Comparison of ENCODE assay signal across 10 mouse cellular contexts in genomic region chr9:20383659-20384058, GRCm38 (mm10). TPM values are rescaled to one million over a fixed set of nuclear protein-coding genes. Genes with fewer than 3 reads are reported as not detected.
DNase-seq lines count a peak whose midpoint lies in the region; ATAC-seq and TF ChIP-seq lines count a peak whose summit lies in the region.
"Had no signal": no experiment of that assay in that cellular context is flagged by ENCODE, and none has a peak within 500 bp of the region (broad histone marks: within the 10 kb centered on the region; RNA-seq: fewer than 3 reads in every experiment).

No protein-coding gene starts in this region.

- peaks cover 12% of the 10 kb centered on the region; the same call in 1 of the 2 replicates for H3K9me3 ChIP-seq in hindbrain, embryonic 12.5 days (replicated peaks)
- H3K9me3 ChIP-seq in midbrain, embryonic 12.5 days = 0 out of 2 replicates have a peak, but pooled peaks cover 6% of the 10 kb centered on the region

- peak; percentile 17 for DNase-seq in kidney, adult 2 months
- DNase-seq in kidney, adult 11 months = no peak
- DNase-seq in adipocyte (ENCODE audit: low spot score) (peak; percentile 8), MN1 (ENCODE audit: low spot score) (no peak)
- DNase-seq in left cerebral cortex, adult 8-10 months (ENCODE audit: low spot score in 2 of 2) = no peak
- no peak for DNase-seq in frontal cortex, postnatal 10 days (ENCODE audit: low spot score in 2 of 2)

- no peak overlapping the region for H3K27ac ChIP-seq in kidney, adult 2 months (ENCODE audit: insufficient read depth, low read depth, low read length)
- H3K27ac ChIP-seq in hindbrain, embryonic 12.5 days = no peak overlapping the region
- H3K27ac ChIP-seq in midbrain, embryonic 12.5 days (replicated peaks) = no peak overlapping the region
- H3K27ac ChIP-seq: macrophage had no signal

- peak overlapping the region; percentile 80 for H3K4me2 ChIP-seq in hindbrain, embryonic 12.5 days (replicated peaks)
- peak overlapping the region; percentile 62 for H3K4me2 ChIP-seq in midbrain, embryonic 12.5 days (replicated peaks)

- H3K36me3 ChIP-seq in kidney, adult 2 months (ENCODE audit: control insufficient read depth, insufficient read depth, low read length) = no peaks in the 10 kb centered on the region
- no peaks in the 10 kb centered on the region for H3K36me3 ChIP-seq in hindbrain, embryonic 12.5 days
- no peaks in the 10 kb centered on the region for H3K36me3 ChIP-seq in midbrain, embryonic 12.5 days

- TF ChIP-seq CTCF in kidney, adult 2 months (conservative IDR thresholded peaks at IDR 0.05; ENCODE audit: insufficient read depth, insufficient read length, low read depth, low read length) = no peak

- TF ChIP-seq POLR2A in kidney, adult 2 months (IDR thresholded peaks at IDR 0.05; ENCODE audit: low read depth, low read length) = no peak

- no peak for ATAC-seq in hindbrain, embryonic 12.5 days (ENCODE audit: low FRiP score)
- ATAC-seq in midbrain, embryonic 12.5 days (ENCODE audit: low FRiP score, low read depth) = no peak

- no peaks in the 10 kb centered on the region for H3K27me3 ChIP-seq in kidney, adult 2 months (replicated peaks; ENCODE audit: control insufficient read depth, insufficient read depth, low read length)
- H3K27me3 ChIP-seq in hindbrain, embryonic 12.5 days = no peaks in the 10 kb centered on the region
- no peaks in the 10 kb centered on the region for H3K27me3 ChIP-seq in midbrain, embryonic 12.5 days

- peaks cover 9% of the 10 kb centered on the region; the same call in 1 of the 2 replicates for H3K4me1 ChIP-seq in kidney, adult 2 months (ENCODE audit: control insufficient read depth, insufficient read depth, low read length)
- H3K4me1 ChIP-seq in hindbrain, embryonic 12.5 days = peaks cover 11% of the 10 kb centered on the region
- H3K4me1 ChIP-seq in midbrain, embryonic 12.5 days = peaks cover 10% of the 10 kb centered on the region

- peak overlapping the region; percentile 10; the same call in 1 of the 2 replicates for H3K9ac ChIP-seq in hindbrain, embryonic 12.5 days
- H3K9ac ChIP-seq in midbrain, embryonic 12.5 days (replicated peaks) = no peak overlapping the region

- no peak overlapping the region for H3K4me3 ChIP-seq in kidney, adult 2 months (ENCODE audit: insufficient read depth, low read depth, low read length)
- peak overlapping the region; percentile 53; the same call in 1 of the 2 replicates for H3K4me3 ChIP-seq in hindbrain, embryonic 12.5 days
- peak overlapping the region; percentile 65; the same call in 1 of the 2 replicates for H3K4me3 ChIP-seq in midbrain, embryonic 12.5 days

- WGBS in kidney, adult 2 months = 46% methylated on average over 7 of the region's 7 CpGs
- 91% methylated on average over 7 of the region's 7 CpGs for WGBS in hindbrain, embryonic 12.5 days
- WGBS in midbrain, embryonic 12.5 days = 93% methylated on average over 7 of the region's 7 CpGs

RNA-seq across cellular contexts. Expression of gene Zfp560, which starts 1.3 kb away (rescaled TPM):
- 7.1 and 11.0 TPM in 2 replicates for polyA plus RNA-seq in kidney, adult 2 months (2012; rRNA removed)
- polyA plus RNA-seq in hindbrain, embryonic 12.5 days (2016; fragmentation: Nextera tagmentation; extraction: Ambion mirVana) = 35.5 and 39.8 TPM in 2 replicates
- 35.9 and 37.5 TPM in 2 replicates for polyA plus RNA-seq in midbrain, embryonic 12.5 days (2016; fragmentation: Nextera tagmentation; extraction: Ambion mirVana)
- total RNA-seq in left cerebral cortex, adult 8-10 months (2022) = 10 to 100 TPM; 10.6 to 13.9 (median 10.8) TPM

RNA-seq across cellular contexts. Expression of gene Olfr18, which starts 47.8 kb away (rescaled TPM):
- polyA plus RNA-seq in kidney, adult 2 months (2012; rRNA removed) = 0.06 TPM in 1 of 2 replicates, not detected in the other
- polyA plus RNA-seq in hindbrain, embryonic 12.5 days (2016; fragmentation: Nextera tagmentation; extraction: Ambion mirVana) = not detected in 2 replicates
- 0.11 TPM in 1 of 2 replicates, not detected in the other for polyA plus RNA-seq in midbrain, embryonic 12.5 days (2016; fragmentation: Nextera tagmentation; extraction: Ambion mirVana)
- total RNA-seq in left cerebral cortex, adult 8-10 months (2022) = not detected
- polyA plus RNA-seq: large intestine, adult 2 months; macrophage had no signal

Comparison
In these comparisons a context has a peak if more than half of its experiments do, and no peak if none do; other contexts are left out.
1. DNase-seq: peak in kidney, adult 2 months (single experiment) and adipocyte (single experiment); none in kidney, adult 11 months (single experiment), left cerebral cortex, adult 8-10 months (0 of 2), MN1 (single experiment) and frontal cortex, postnatal 10 days (0 of 2).